Mouse (Mus musculus): Measurements from ENCODE around the gene Rabif. TPM values are rescaled to one million over a fixed set of nuclear protein-coding genes. Genes with fewer than 3 reads are reported as not detected.
"Not testable (repeated sequence)": the region's sequence is repeated elsewhere in the genome, so short reads cannot be mapped to it uniquely, and the experiment has no call there.

The Rabif gene
- polyA plus RNA-seq (2016; fragmentation: Nextera tagmentation; extraction: Ambion mirVana), result 41.6 and 41.7 TPM in 2 replicates

DNA sequence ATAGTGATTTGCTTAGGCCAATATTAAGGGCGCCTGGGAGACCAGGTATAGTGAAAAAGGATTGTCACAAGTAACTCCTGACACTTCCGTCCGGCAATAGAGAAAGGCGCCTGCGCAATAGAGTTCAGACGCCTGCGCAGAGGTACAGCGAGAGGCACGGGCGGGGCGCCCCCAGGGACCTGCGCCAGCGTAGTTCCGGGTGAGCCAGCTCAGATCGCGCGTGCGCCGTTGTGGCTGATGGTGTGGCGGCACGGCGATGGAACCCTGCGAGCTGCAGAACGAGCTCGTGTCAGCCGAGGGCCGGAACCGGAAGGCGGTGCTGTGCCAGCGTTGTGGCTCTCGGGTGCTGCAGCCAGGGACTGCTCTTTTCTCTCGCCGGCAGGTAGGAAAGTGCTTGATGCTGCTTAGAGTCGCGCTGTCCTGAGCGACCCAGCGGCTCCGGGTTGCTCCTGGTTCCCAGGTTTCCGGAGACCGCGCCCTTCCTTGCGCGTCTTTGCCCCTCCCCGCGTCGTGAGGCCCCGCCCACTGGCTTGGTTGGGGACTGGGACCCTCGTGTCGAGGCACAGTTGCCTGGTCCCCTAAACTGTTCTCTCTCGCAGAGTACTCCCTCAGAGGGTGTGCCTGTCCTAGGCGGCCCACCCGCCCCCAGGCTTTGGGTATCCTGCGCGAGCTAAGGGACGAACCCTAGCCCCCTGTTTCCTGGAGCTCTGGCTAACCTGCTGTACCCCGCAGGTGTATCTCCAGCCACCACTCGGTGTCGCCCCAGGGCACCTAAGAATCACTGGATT lies at the start of gene Rabif:
Gene Rabif (plus strand): TSS at position 221 of the 788 bp plus-strand sequence.
- Histone ChIP-seq H3K4me3 (replicated peaks) (peak within 1 kb of the TSS; percentile 70), H3K9me3 (no peaks in the 10 kb centered on the region), H3K27ac (peak within 1 kb of the TSS; percentile 94), H3K4me2 (peak within 1 kb of the TSS; percentile 80), H3K4me1 (peaks cover 17% of the 10 kb centered on the region), H3K27me3 (no peaks in the 10 kb centered on the region), H3K9ac (peak within 1 kb of the TSS; percentile 69), H3K36me3 (replicated peaks) (peaks cover 20% of the 10 kb centered on the region)
- peak; percentile 99 for ATAC-seq (ENCODE audit: low FRiP score)
- under 1% methylated on average over 56 of the region's 58 CpGs for WGBS

DNA sequence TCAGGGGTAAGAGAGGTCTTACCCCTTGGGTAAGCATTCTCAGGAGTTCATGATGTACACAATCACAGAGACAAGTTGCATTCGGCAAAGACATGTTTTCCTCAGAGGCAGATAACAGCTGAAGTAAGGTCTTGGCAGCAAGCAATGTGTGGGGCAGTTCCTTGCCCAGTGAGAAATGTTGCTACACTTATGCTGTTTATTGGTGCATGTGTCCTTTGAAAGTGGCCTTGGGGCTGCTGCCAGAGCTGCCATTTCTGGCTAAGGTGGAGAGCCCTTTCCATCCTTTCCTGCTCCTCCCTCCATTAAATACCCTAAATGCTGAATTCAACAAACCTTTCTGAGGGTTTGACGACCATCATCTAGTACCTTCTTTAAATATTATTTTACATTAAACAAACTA lies 49.0 kb upstream of the Rabif start:
- ATAC-seq (ENCODE audit: low FRiP score), result no peak
- H3K4me3 ChIP-seq (replicated peaks), result no peak overlapping the region
- WGBS, result 89% methylated on average over 2 of the region's 2 CpGs

GRCm38 (mm10) chr1:134448537-134448936 lies 45.9 kb upstream of the Rabif start:
- not testable (repeated sequence) for H3K4me2 ChIP-seq; H3K9me3 ChIP-seq; H3K9ac ChIP-seq; H3K4me3 ChIP-seq (replicated peaks); H3K36me3 ChIP-seq (replicated peaks); ATAC-seq (ENCODE audit: low FRiP score); H3K27ac ChIP-seq; H3K4me1 ChIP-seq; H3K27me3 ChIP-seq
- 72% methylated on average over 3 of the region's 3 CpGs for WGBS

More for the DNA sequence above, 49.0 kb upstream of the Rabif start:
- no peak overlapping the region for H3K4me2 ChIP-seq
- no peaks in the 10 kb centered on the region for H3K9me3 ChIP-seq
- H3K36me3 ChIP-seq (replicated peaks), result no peaks in the 10 kb centered on the region
- H3K9ac ChIP-seq, result no peak overlapping the region
- H3K4me1 ChIP-seq, result no peaks in the 10 kb centered on the region
- no peak overlapping the region for H3K27ac ChIP-seq
- H3K27me3 ChIP-seq, result no peaks in the 10 kb centered on the region

- Histone ChIP-seq H3K9ac (no peak overlapping the region), H3K36me3 (replicated peaks) (no peaks in the 10 kb centered on the region), H3K9me3 (no peaks in the 10 kb centered on the region), H3K4me3 (replicated peaks) (no peak overlapping the region), H3K4me1 (peaks cover 6% of the 10 kb centered on the region; the same call in 1 of the 2 replicates), H3K27me3 (peaks cover 5% of the 10 kb centered on the region; the same call in 1 of the 2 replicates), H3K4me2 (no peak overlapping the region), H3K27ac (no peak overlapping the region)
- ATAC-seq (ENCODE audit: low FRiP score), result no peak
- 92% methylated on average over 4 of the region's 4 CpGs for WGBS
Measured at GRCm38 (mm10) chr1:134450201-134450600, 44.2 kb upstream of the Rabif start.

GRCm38 (mm10) chr1:134450986-134451385 lies 43.5 kb upstream of the Rabif start:
- H3K9ac ChIP-seq, result no peak overlapping the region
- H3K36me3 ChIP-seq (replicated peaks), result no peaks in the 10 kb centered on the region
- peaks cover 5% of the 10 kb centered on the region; the same call in 1 of the 2 replicates for H3K27me3 ChIP-seq
- H3K9me3 ChIP-seq, result no peaks in the 10 kb centered on the region
- no peak overlapping the region for H3K4me2 ChIP-seq
- ATAC-seq (ENCODE audit: low FRiP score), result no peak
- WGBS, result 45% methylated on average over 3 of the region's 3 CpGs
- peaks cover 9% of the 10 kb centered on the region for H3K4me1 ChIP-seq
- H3K27ac ChIP-seq, result no peak overlapping the region
- H3K4me3 ChIP-seq (replicated peaks), result no peak overlapping the region

DNA sequence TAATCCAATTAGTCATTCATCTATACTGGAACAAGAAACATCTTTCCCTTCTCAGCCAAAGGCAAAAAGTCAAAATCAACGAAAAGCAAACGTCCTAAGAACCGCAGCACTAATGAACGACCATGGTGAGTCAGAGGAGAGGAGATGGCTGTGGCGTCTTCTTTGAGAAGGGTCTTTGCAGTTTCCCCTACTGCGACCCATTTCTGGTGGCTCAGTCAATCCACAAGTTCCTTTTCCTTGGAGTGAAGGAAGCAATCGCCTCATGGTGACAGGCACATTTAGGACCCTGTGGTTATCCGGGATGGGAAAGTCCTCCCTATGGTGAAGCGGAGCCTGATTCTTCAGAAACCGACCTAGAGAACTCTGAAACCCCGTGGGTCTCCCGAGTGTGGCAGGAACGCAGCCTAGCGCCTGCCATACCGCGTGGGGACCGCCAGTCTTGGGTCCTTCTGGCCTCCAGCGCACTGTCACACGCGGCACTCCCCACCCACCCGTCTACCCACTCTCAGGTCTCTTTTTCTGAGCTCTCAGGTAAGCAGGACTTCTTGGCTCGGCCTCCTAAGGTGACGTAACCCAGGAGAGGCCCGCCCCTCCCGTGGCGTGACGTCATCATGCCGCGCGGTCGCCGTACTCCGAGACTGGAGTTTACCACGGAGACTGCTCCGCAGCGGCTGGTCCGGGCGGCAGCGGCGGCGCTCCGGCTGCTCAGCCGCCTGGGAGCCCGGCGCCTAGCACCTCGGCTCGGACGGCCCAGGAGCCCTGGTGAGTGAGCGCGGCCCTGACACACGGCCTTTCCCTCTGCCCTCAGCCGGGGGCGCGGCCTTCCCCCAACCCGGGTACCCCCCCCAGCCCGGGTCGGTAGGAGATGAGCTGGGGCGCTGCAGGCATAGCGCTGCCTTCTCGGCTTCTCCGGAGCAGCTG lies 39.3 kb upstream of the Rabif start, which contains the start of gene Klhl12:
Gene Klhl12 (plus strand): TSS at position 628 of the 921 bp plus-strand sequence.
- Histone ChIP-seq H3K4me1 (peaks cover 16% of the 10 kb centered on the region), H3K27ac (peak within 1 kb of the TSS; percentile 63), H3K4me3 (replicated peaks) (peak within 1 kb of the TSS; percentile 87), H3K9me3 (no peaks in the 10 kb centered on the region), H3K36me3 (replicated peaks) (peaks cover 9% of the 10 kb centered on the region), H3K27me3 (peaks cover 5% of the 10 kb centered on the region; the same call in 1 of the 2 replicates), H3K4me2 (peak within 1 kb of the TSS; percentile 79), H3K9ac (peak within 1 kb of the TSS; percentile 88)
- 1% methylated on average over 55 of the region's 61 CpGs for WGBS
- ATAC-seq (ENCODE audit: low FRiP score), result peak; percentile 96

- no peak overlapping the region for H3K27ac ChIP-seq
- H3K27me3 ChIP-seq, result peaks cover 5% of the 10 kb centered on the region; the same call in 1 of the 2 replicates
- H3K4me3 ChIP-seq (replicated peaks), result peak overlapping the region; percentile 87
- ATAC-seq (ENCODE audit: low FRiP score), result no peak
- H3K4me1 ChIP-seq, result peaks cover 16% of the 10 kb centered on the region
- no peaks in the 10 kb centered on the region for H3K9me3 ChIP-seq
- peaks cover 16% of the 10 kb centered on the region for H3K36me3 ChIP-seq (replicated peaks)
- peak overlapping the region; percentile 88 for H3K9ac ChIP-seq
- 21% methylated on average over 5 of the region's 5 CpGs for WGBS
- H3K4me2 ChIP-seq, result peak overlapping the region; percentile 79
Measured at GRCm38 (mm10) chr1:134456060-134456459, 38.4 kb upstream of the Rabif start.

- H3K4me1 ChIP-seq, result peaks cover 16% of the 10 kb centered on the region
- no peak overlapping the region for H3K9ac ChIP-seq
- H3K4me3 ChIP-seq (replicated peaks), result no peak overlapping the region
- peaks cover 5% of the 10 kb centered on the region; the same call in 1 of the 2 replicates for H3K27me3 ChIP-seq
- no peak for ATAC-seq (ENCODE audit: low FRiP score)
- no peak overlapping the region for H3K4me2 ChIP-seq
- WGBS, result 93% methylated on average over 7 of the region's 7 CpGs
- H3K36me3 ChIP-seq (replicated peaks), result peaks cover 30% of the 10 kb centered on the region
- H3K9me3 ChIP-seq, result no peaks in the 10 kb centered on the region
- H3K27ac ChIP-seq, result no peak overlapping the region
Measured at GRCm38 (mm10) chr1:134458139-134458727, 36.2 kb upstream of the Rabif start.

GRCm38 (mm10) chr1:134460294-134461284 lies 33.9 kb upstream of the Rabif start:
- WGBS, result 89% methylated on average over 1 of the region's 1 CpGs

DNA sequence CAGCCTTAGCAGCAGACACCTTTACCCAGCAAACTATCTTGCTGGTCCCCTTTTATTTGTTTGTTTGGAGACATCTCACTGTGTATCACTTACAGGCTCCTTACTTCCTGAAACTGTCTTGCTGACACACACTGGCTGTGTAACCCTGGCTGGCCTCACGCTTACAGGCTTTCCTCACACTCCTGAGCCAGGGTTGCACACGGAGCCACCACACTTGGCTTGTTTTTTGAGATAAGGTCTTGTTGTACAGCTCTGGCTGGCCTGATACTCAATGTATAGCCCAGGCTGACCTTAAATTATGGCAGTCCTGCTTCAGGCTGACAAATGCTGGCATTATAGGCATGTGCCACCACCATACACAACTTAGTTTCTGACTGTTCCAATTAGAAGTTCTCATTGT lies 9.8 kb upstream of the Rabif start:
- no peak overlapping the region for H3K9ac ChIP-seq
- no peak for ATAC-seq (ENCODE audit: low FRiP score)

More at GRCm38 (mm10) chr1:134460294-134461284, 33.9 kb upstream of the Rabif start:
- Histone ChIP-seq H3K4me2 (no peak overlapping the region), H3K4me3 (replicated peaks) (no peak overlapping the region), H3K4me1 (peaks cover 10% of the 10 kb centered on the region), H3K9ac (no peak overlapping the region), H3K9me3 (no peaks in the 10 kb centered on the region), H3K36me3 (replicated peaks) (peaks cover 46% of the 10 kb centered on the region), H3K27me3 (no peaks in the 10 kb centered on the region), H3K27ac (no peak overlapping the region)
- ATAC-seq (ENCODE audit: low FRiP score), result no peak

More for the DNA sequence above, 9.8 kb upstream of the Rabif start:
- no peaks in the 10 kb centered on the region for H3K4me1 ChIP-seq
- no peaks in the 10 kb centered on the region for H3K9me3 ChIP-seq
- peaks cover 64% of the 10 kb centered on the region for H3K36me3 ChIP-seq (replicated peaks)
- no peaks in the 10 kb centered on the region for H3K27me3 ChIP-seq
- H3K27ac ChIP-seq, result no peak overlapping the region
- H3K4me3 ChIP-seq (replicated peaks), result no peak overlapping the region
- WGBS, result 91% methylated on average over 2 of the region's 2 CpGs
- no peak overlapping the region for H3K4me2 ChIP-seq
